Mouse (Mus musculus): ENCODE measurements at regions not wholly inside any gene's neighbourhood (a gene's known extent, or its start where the extent isn't known, plus 50 kb on each side); places are given as distances from the start of the nearest gene placed in this dataset.

- TF ChIP-seq CTCF (IDR thresholded peaks at IDR 0.05; ENCODE audit: low read depth, low read length), result no peak
- TF ChIP-seq GATA1 (IDR thresholded peaks at IDR 0.05; ENCODE audit: borderline replicate concordance, low read length), result no peak
- no peak for TF ChIP-seq POLR2AphosphoS5 (IDR thresholded peaks at IDR 0.05; ENCODE audit: insufficient replicate concordance, low read depth, low read length)
- no peak for TF ChIP-seq TAL1 (conservative IDR thresholded peaks at IDR 0.05; ENCODE audit: low read depth, low read length)
- TF ChIP-seq GATA2 (IDR thresholded peaks at IDR 0.05; ENCODE audit: borderline replicate concordance, low read depth, low read length), result no peak
Measured at GRCm38 (mm10) chr17:63683345-63683744, 179.5 kb upstream of the Fer start.

All from G1E (cell line).